Mouse (Mus musculus): ENCODE data around the gene Mis18bp1. TPM values are rescaled to one million over a fixed set of nuclear protein-coding genes. Genes with fewer than 3 reads are reported as not detected.

Gene Mis18bp1
- 0.04 and 0.06 TPM in 2 replicates for polyA plus RNA-seq (2012; rRNA removed; ENCODE audit: low replicate concordance)

GRCm38 (mm10) chr12:65172021-65172951, at the start of gene Mis18bp1:
Gene Mis18bp1, minus strand, starts transcription at chr12:65172604.

Other genes with a start within 250 kb of the Mis18bp1 start
- gene Klhl28, start 207.1 kb downstream of the Mis18bp1 start, polyA plus RNA-seq (2012; rRNA removed; ENCODE audit: low replicate concordance) = 1.7 and 4.2 TPM in 2 replicates
- 4.9 and 5.5 TPM in 2 replicates for gene Togaram1, start 206.8 kb downstream of the Mis18bp1 start, polyA plus RNA-seq (2012; rRNA removed; ENCODE audit: low replicate concordance)
- 7.1 and 14.8 TPM in 2 replicates for gene Prpf39, start 136.3 kb downstream of the Mis18bp1 start, polyA plus RNA-seq (2012; rRNA removed; ENCODE audit: low replicate concordance)
- gene Fkbp3, start 98.6 kb downstream of the Mis18bp1 start, polyA plus RNA-seq (2012; rRNA removed; ENCODE audit: low replicate concordance) = 13.7 and 31.1 TPM in 2 replicates
- 1.9 TPM in 2 replicates for gene Fancm, start 97.0 kb downstream of the Mis18bp1 start, polyA plus RNA-seq (2012; rRNA removed; ENCODE audit: low replicate concordance)
- not detected in 2 replicates for gene Wdr20rt, start 52.9 kb upstream of the Mis18bp1 start, polyA plus RNA-seq (2012; rRNA removed; ENCODE audit: low replicate concordance)